Mouse (Mus musculus) heart, postnatal 10 days (tissue): ENCODE results near the gene Herc3. TPM values are rescaled to one million over a fixed set of nuclear protein-coding genes. Genes with fewer than 3 reads are reported as not detected.
"Not testable (repeated sequence)": the region's sequence is repeated elsewhere in the genome, so short reads cannot be mapped to it uniquely, and the experiment has no call there.

Experiments used
- DNase-seq, 2 experiments: peaks; one replicate each; pipeline ENCODE4 v3.0.0; 2021
- intact Hi-C: fragments of 180-260 bp; cut with DNase I; formaldehyde crosslinking; loops from one replicate; pipeline ENCODE4 v1.15.1; 2025
- total RNA-seq, 2 experiments: library from RNA; stranded (reverse); gene quantifications; 2 replicates each; pipeline ENCODE4 v1.2.3; 2021

The Herc3 gene
- 100 to 1,000 TPM in 1 of 2 experiments, 10 to 100 TPM in 1; 93.1 to 102 TPM for total RNA-seq

- DNase-seq, result peak; percentile 78 to 85
- intact Hi-C loops, result loop anchor here (5.0 kb wide), 1 partner anchor 351 kb away; no protein-coding TSS in a partner anchor
These were observed at the start of gene Herc3 for GRCm38 (mm10) chr6:58831232-58832009. Gene Herc3, plus strand, starts transcription at chr6:58831465.

DNA sequence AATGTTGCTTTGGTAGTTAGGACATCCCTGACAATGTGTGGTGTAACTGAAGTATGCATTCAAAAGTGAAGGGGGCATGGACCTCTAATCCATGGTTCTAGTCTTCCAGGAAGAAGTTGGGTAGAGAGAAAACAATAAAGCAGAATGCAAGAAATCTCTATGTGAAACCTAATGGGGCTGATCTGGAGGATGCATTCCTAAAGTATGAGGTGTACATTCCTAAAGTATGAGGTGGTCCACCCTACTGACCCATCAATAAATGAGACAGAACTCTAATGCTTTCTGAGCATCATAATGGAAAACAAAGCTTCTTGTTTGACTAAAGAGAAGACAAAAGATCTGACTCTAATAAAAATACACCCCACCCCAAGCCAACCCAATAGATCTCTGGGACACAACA lies 29.9 kb upstream of the Herc3 start:
- intact Hi-C loops, result no loop called here

GRCm38 (mm10) chr6:58814381-58814780 lies 16.9 kb upstream of the Herc3 start:
- DNase-seq, result no peak
- intact Hi-C loops, result no loop called here

More for the DNA sequence above, 29.9 kb upstream of the Herc3 start:
- DNase-seq, result no peak

GRCm38 (mm10) chr6:58817037-58817436 lies 14.2 kb upstream of the Herc3 start:
- DNase-seq, intact Hi-C loops: not testable (repeated sequence)

DNA sequence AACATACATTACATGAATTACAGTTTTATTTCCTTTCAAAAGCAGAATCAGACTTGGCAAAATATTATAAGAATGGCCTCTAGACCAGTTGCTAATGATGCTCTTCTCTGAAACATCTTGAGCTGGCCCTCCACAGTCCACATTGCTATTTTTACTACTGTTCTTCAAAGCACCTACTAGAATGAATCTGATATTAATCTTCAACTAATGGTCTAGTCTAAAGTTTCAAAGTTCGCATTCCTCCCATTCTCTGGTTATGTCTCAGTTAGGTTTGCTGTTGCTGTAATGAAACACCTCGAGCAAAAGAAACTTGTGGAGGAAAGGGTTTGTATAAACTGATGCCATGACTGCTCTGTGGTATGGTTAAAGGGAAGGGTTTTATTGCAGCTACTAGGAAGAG lies 5.6 kb upstream of the Herc3 start:
- intact Hi-C loops, result no loop called here
- no peak for DNase-seq

- intact Hi-C loops, result no loop called here
- DNase-seq, result no peak
These were observed 5.2 kb upstream of the Herc3 start for GRCm38 (mm10) chr6:58826089-58826488.

DNA sequence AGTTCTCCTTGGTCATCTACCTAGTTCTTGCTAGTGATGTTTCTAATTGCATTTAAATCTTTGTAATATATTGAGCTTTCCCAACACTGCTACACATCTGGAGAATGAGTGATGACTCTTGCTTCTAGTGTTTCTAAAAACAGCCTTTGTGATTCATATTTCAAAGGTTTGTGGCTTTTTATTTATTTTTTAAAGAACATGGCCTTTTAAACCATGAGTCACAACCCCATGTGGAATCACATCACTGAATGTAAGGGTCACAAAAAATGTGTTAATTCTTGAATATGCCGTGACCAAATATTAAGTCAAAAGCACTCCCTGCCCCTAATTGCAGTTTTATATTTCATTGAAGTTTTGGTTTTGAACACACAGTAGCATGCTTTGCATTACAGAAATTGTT lies 2.7 kb upstream of the Herc3 start:
- intact Hi-C loops, result no loop called here
- no peak for DNase-seq

DNA sequence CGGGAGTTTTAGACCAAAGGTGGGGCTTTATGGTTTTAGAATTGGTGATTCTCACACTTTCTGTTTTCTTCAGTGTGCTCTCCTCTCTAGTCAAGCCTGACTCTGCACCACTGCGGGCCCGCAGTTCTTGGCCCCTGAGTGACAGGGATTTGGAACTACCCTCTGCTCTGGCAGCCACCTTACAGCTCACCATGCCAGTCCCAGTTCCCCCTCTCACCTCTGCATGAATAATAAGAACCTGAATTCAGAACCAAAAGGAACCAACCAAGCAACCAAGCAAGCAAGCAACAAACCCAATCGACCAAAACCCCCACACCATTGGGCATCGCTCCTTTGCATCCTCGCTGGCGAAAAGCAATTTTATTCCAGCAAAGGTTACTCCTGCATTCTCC lies 429 bp upstream of the Herc3 start:
- intact Hi-C loops, result loop anchor here (5.0 kb wide), 1 partner anchor 351 kb away; no protein-coding TSS in a partner anchor
- no peak for DNase-seq

DNA sequence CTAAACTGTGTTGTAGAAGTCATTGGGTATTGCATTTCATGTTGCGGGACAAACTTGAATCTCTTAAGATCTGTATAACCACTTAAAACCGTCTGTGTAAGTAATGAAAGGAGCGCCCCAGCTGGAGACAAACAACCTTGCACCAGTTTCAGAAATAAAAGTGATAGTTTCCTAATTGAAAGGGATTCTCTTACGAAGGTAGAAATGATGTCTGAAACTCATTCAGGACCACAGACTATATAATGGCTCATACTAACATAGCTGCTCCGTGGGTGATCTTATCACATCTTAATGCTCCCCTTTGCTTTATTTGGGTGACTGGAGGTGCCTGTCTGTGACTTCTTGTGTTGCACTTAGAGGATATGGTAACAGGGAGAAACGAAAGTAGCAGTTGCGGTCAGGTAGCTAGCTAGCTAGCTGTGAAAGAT lies 1.3 kb downstream of the Herc3 start:
- intact Hi-C loops, result loop anchor here (5.0 kb wide), 1 partner anchor 350 kb away; no protein-coding TSS in a partner anchor
- peak in 1 of 2 experiments; percentile 24 for DNase-seq

GRCm38 (mm10) chr6:58834470-58834869 lies 3.2 kb downstream of the Herc3 start:
- intact Hi-C loops, result loop anchor here (5.0 kb wide), 1 partner anchor 348 kb away; no protein-coding TSS in a partner anchor
- no peak for DNase-seq

- DNase-seq, result no peak
- intact Hi-C loops, result no loop called here
These were observed 4.3 kb downstream of the Herc3 start for GRCm38 (mm10) chr6:58835591-58835990.

DNA sequence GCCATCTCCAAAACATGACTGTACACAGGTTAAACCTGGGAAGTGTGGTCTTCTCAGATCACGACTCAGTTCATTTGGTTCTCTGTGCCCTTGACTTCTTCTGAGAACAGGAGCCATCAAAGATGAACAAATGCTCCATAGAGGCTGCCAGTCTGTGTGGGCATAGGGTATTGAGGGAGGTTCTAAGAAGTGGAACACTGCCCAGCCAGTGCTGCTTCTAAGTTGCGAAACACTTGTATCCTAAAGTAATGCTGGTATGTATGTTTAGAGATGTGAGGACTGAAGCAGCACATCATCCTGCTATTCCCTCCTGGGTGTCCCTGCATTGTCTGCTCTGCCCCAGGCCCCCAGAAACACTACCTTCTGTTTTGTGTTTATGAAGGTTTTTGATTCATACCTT lies 5.2 kb downstream of the Herc3 start:
- intact Hi-C loops, result no loop called here
- DNase-seq, result no peak

GRCm38 (mm10) chr6:58837917-58838316 lies 6.7 kb downstream of the Herc3 start:
- intact Hi-C loops, result no loop called here

DNA sequence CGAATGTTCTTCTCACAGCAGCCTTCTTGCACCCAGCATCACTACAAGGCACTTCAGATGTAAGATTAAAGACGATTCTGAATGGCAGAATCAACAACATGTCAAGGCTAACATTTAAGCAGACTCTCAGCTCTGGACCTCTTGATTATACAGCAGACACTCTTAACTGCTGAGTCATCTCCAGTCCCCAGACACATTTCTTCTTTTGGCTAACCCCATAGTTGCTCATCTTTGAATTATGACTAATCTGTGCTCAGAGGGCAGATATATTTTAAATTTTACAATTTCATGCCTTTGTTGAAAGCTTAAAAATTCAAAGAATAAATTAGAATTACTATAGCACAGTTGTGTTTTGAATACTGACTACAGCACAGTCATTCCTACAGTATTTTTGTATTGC lies 9.9 kb downstream of the Herc3 start:
- DNase-seq, result no peak
- intact Hi-C loops, result no loop called here

More at GRCm38 (mm10) chr6:58837917-58838316, 6.7 kb downstream of the Herc3 start:
- DNase-seq, result no peak

DNA sequence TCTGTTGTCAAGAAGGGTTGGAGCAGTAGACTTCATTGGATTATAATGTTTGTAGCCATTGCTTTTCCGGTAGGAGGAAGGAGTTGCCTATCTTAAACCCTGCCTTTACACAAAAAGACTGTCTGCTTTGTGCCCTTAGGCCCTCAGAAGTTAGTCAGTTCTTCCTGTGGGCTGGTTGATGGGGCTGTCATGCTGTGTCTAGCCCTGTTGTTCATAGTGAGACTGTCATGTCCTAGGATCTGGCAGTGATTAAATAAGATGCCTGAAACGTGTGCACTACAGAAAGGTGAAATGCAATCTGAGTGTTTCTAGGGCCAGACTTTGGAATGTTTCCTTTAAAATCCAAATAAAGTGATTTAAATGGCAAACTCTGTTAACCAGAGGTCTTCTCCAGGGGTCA lies 10.9 kb downstream of the Herc3 start:
- intact Hi-C loops, result no loop called here
- DNase-seq, result no peak

- DNase-seq, result no peak
- intact Hi-C loops, result no loop called here
These were observed 12.3 kb downstream of the Herc3 start for GRCm38 (mm10) chr6:58843580-58843979.

GRCm38 (mm10) chr6:58844188-58844822 lies 13.0 kb downstream of the Herc3 start:
- intact Hi-C loops, result no loop called here

GRCm38 (mm10) chr6:58846850-58847692 lies 15.8 kb downstream of the Herc3 start:
- DNase-seq, result no peak
- intact Hi-C loops, result no loop called here

More at GRCm38 (mm10) chr6:58844188-58844822, 13.0 kb downstream of the Herc3 start:
- no peak for DNase-seq

- intact Hi-C loops, result no loop called here
These were observed 16.6 kb downstream of the Herc3 start for GRCm38 (mm10) chr6:58847836-58848235.

DNA sequence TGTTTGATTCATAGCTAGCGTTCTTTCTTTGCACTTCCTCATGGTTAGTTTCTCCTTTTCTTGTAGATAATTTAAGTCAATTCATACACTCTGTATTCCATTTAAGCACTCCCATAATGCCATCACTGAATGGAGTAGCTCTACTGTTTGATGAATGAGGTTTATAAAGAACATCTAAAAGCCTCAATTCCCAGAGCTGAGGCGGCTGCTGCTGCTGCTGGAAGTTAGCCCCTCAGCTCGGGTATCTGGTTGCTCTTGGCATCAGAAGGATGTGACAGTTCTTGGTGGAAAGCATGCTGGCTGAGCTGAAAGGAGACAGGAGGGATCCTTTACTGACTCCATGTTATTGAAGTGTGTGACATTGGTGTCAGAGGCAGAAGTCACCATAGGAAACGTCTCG lies 18.1 kb downstream of the Herc3 start:
- DNase-seq, result no peak
- intact Hi-C loops, result no loop called here

More at GRCm38 (mm10) chr6:58847836-58848235, 16.6 kb downstream of the Herc3 start:
- DNase-seq, result no peak
